ENCODE assay signal across 8 mouse cellular contexts in genomic region chr16:90379897-90380296, GRCm38 (mm10). TPM values are rescaled to one million over a fixed set of nuclear protein-coding genes. Genes with fewer than 3 reads are reported as not detected.
DNase-seq lines count a peak whose midpoint lies in the region; ATAC-seq and TF ChIP-seq lines count a peak whose summit lies in the region.

No protein-coding gene starts in this region.

- H3K36me3 ChIP-seq in ES-Bruce4 (ENCODE audit: control insufficient read depth, insufficient read depth, low read length, poor library complexity, severe bottlenecking): no peaks in the 10 kb centered on the region
- H3K36me3 ChIP-seq in embryonic facial prominence, embryonic 11.5 days (replicated peaks; ENCODE audit: control insufficient read depth, insufficient read depth, low read depth, low read length): no peaks in the 10 kb centered on the region
- no peaks in the 10 kb centered on the region for H3K36me3 ChIP-seq in lung, embryonic 14.5 days (ENCODE audit: insufficient read depth)

- H3K9ac ChIP-seq in ES-Bruce4 (ENCODE audit: low read depth, poor library complexity, severe bottlenecking): no peak overlapping the region
- no peak overlapping the region for H3K9ac ChIP-seq in embryonic facial prominence, embryonic 11.5 days (replicated peaks; ENCODE audit: low read length)
- no peak overlapping the region for H3K9ac ChIP-seq in lung, embryonic 14.5 days

- H3K4me2 ChIP-seq in embryonic facial prominence, embryonic 11.5 days (ENCODE audit: low read depth, low read length): no peak overlapping the region
- H3K4me2 ChIP-seq in lung, embryonic 14.5 days: no peak overlapping the region

- TF ChIP-seq POLR2A in ES-Bruce4 (IDR thresholded peaks at IDR 0.05; ENCODE audit: insufficient read depth, low read length): no peak

- ATAC-seq in embryonic facial prominence, embryonic 11.5 days (replicated peaks; ENCODE audit: insufficient number of reproducible peaks, low FRiP score, low TSS enrichment, low read depth): no peak
- peak; percentile 18; the same call in 1 of the 2 replicates for ATAC-seq in lung, embryonic 14.5 days (ENCODE audit: insufficient read depth)

- H3K27me3 ChIP-seq in ES-Bruce4 (ENCODE audit: control insufficient read depth, insufficient read depth, low read length, poor library complexity, severe bottlenecking): peaks cover 1% of the 10 kb centered on the region; the same call in 1 of the 2 replicates
- no peaks in the 10 kb centered on the region for H3K27me3 ChIP-seq in embryonic facial prominence, embryonic 11.5 days (ENCODE audit: control insufficient read depth, insufficient read depth, low read length)
- no peaks in the 10 kb centered on the region for H3K27me3 ChIP-seq in lung, embryonic 14.5 days (ENCODE audit: insufficient read depth, low read length)

- DNase-seq in adrenal gland, postnatal 4 days (ENCODE audit: low spot score in 2 of 2): peak; percentile 50 to 64
- DNase-seq in embryonic facial prominence, embryonic 11.5 days (ENCODE audit: low spot score): peak; percentile 86
- peak; percentile 74 to 88 for DNase-seq in heart, postnatal 10 days
- DNase-seq in kidney, postnatal 14 days: peak; percentile 84
- DNase-seq in lung, embryonic 14.5 days: peak; percentile 88
- DNase-seq in ovary, postnatal 14 days (ENCODE audit: low spot score): peak; percentile 66
- DNase-seq in thymus, postnatal 36 days: peak; percentile 43 to 56

- WGBS in embryonic facial prominence, embryonic 11.5 days: 14% methylated on average over 11 of the region's 11 CpGs
- 15% methylated on average over 11 of the region's 11 CpGs for WGBS in lung, embryonic 14.5 days

- H3K4me3 ChIP-seq in ES-Bruce4 (ENCODE audit: low read depth, low read length): no peak overlapping the region
- H3K4me3 ChIP-seq in embryonic facial prominence, embryonic 11.5 days (ENCODE audit: low read depth, low read length): no peak overlapping the region
- no peak overlapping the region for H3K4me3 ChIP-seq in lung, embryonic 14.5 days (ENCODE audit: low read depth, low read length)

- no peaks in the 10 kb centered on the region for H3K4me1 ChIP-seq in ES-Bruce4 (ENCODE audit: control insufficient read depth, insufficient read depth, low read length)
- no peaks in the 10 kb centered on the region; the same call in 1 of the 2 replicates for H3K4me1 ChIP-seq in embryonic facial prominence, embryonic 11.5 days (ENCODE audit: control insufficient read depth, insufficient read depth, low read length)
- peaks cover 17% of the 10 kb centered on the region; the same call in 1 of the 2 replicates for H3K4me1 ChIP-seq in lung, embryonic 14.5 days (ENCODE audit: insufficient read depth)

- H3K27ac ChIP-seq in ES-Bruce4 (ENCODE audit: insufficient read depth, low read length): no peak overlapping the region
- H3K27ac ChIP-seq in embryonic facial prominence, embryonic 11.5 days (replicated peaks; ENCODE audit: low read depth, low read length): no peak overlapping the region
- no peak overlapping the region for H3K27ac ChIP-seq in lung, embryonic 14.5 days (ENCODE audit: low read depth)

- TF ChIP-seq CTCF in ES-Bruce4 (IDR thresholded peaks at IDR 0.05; ENCODE audit: low read depth, low read length): peak; percentile 93
- TF ChIP-seq CTCF in lung, embryonic 14.5 days (IDR thresholded peaks at IDR 0.05; ENCODE audit: low read depth): peak; percentile 87

- intact Hi-C loops in heart, postnatal 10 days (cut with DNase I): loop anchor here (1.0 to 5.0 kb wide), 2 partner anchors 332 to 347 kb away; partner anchors contain the start of gene Mis18a

- no peaks in the 10 kb centered on the region for H3K9me3 ChIP-seq in ES-Bruce4 (replicated peaks; ENCODE audit: control insufficient read depth, insufficient read depth, low read length, poor library complexity, severe bottlenecking)
- no peaks in the 10 kb centered on the region for H3K9me3 ChIP-seq in embryonic facial prominence, embryonic 11.5 days (replicated peaks; ENCODE audit: control insufficient read depth, low read length)
- H3K9me3 ChIP-seq in lung, embryonic 14.5 days (ENCODE audit: low read depth, low read length): no peaks in the 10 kb centered on the region

- TF ChIP-seq EP300 in ES-Bruce4 (IDR thresholded peaks at IDR 0.05; ENCODE audit: insufficient read depth, low read depth, low read length): no peak

RNA-seq across cellular contexts. Expression of gene Hunk, which starts 5.9 kb away (rescaled TPM):
- polyA plus RNA-seq in ES-Bruce4 (2011; ENCODE audit: insufficient read depth, insufficient read length, low read depth, missing spikeins): 13.6 and 15.5 TPM in 2 replicates
- 10 to 100 TPM; 12.3 to 13.7 TPM for total RNA-seq in adrenal gland, postnatal 4 days (2021)
- polyA plus RNA-seq in embryonic facial prominence, embryonic 11.5 days (2014; fragmentation: Nextera tagmentation; extraction: Ambion mirVana): 14.5 and 15.8 TPM in 2 replicates
- 1 to 10 TPM; 3.0 to 4.1 TPM for total RNA-seq in heart, postnatal 10 days (2021)
- polyA plus RNA-seq in lung, embryonic 14.5 days (2014; fragmentation: Nextera tagmentation; extraction: Ambion mirVana): 21.2 and 21.3 TPM in 2 replicates
